Mouse (Mus musculus) megakaryocyte-erythroid progenitor cell, adult 5-6 weeks (primary cell): ENCODE measurements around the gene Gabrr1. TPM values are rescaled to one million over a fixed set of nuclear protein-coding genes. Genes with fewer than 3 reads are reported as not detected.
"Not testable (repeated sequence)": the region's sequence is repeated elsewhere in the genome, so short reads cannot be mapped to it uniquely, and the experiment has no call there.

Experiments used
- ATAC-seq: replicated peaks from 2 replicates; pipeline ENCODE4 v1.8.0; 2016; ENCODE audit warnings: mild to moderate bottlenecking, inconsistent platforms; ENCODE audit not compliant: severe bottlenecking, poor library complexity, low FRiP score, low TSS enrichment
- total RNA-seq, 2 experiments: library from RNA; stranded (forward) in 1 of 2; stranded (reverse) in 1 of 2; fragments of 200-1000, 215-1000 nt in 1 of 2; fragments of >200 nt in 1 of 2; fragmentation: Nextera tagmentation in 1 of 2; gene quantifications; 2 replicates each; pipeline ENCODE4 v1.2.3; 2014 to 2017

Gabrr1 gene
- total RNA-seq (2014; fragmentation: Nextera tagmentation) (not detected in 2 replicates), total RNA-seq (2017) (not detected in 2 replicates)

DNA sequence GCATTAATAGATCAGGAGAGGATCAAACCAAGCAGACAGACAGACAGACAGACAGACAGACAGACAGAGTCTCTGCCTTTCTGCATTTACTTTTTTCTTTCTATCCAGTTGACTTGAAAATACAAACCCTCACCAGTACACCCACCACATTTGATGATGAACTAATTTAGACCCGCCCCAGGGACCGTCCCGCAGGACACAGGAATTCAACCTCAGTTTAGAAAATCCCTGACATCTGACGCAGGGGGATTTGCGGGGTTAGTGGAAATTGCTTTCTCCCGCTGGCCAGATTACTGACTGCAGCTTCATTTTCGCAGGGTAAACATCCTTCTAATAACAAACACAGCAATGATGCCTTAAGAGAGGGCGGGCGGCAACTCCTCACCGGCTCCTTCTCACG is at the start of gene Gabrr1:
TSS of gene Gabrr1 (plus strand) at position 301 of the 400 bp plus-strand sequence.
- no peak for ATAC-seq

DNA sequence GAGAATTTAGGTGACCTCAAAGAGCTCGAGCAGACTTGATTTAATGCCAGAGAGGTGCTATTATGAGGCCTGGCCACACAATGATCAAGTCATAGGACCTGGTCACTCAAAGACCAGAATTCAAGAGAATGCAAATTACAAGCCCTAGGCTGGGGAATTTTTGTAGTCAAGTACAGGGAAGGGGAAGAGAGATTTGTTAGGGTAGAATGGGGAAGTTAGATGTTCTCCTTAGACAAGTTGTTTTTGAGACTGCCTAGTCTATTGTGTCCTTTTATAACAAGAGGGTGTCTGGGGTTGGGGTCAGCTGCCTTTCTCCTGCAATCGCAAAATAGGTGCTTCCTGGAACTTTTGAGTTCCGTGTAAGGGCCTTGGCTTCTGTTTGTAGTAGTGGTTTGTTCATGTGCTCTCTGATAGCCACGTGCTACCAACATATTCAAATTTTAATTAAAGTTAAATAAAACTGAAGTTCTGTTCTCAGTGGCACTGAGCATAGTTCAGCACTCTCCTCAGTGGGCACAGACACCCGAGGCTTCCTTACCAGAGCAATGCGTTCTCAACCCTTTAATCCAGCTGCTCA is 33.1 kb upstream of the Gabrr1 start:
- ATAC-seq: no peak

DNA sequence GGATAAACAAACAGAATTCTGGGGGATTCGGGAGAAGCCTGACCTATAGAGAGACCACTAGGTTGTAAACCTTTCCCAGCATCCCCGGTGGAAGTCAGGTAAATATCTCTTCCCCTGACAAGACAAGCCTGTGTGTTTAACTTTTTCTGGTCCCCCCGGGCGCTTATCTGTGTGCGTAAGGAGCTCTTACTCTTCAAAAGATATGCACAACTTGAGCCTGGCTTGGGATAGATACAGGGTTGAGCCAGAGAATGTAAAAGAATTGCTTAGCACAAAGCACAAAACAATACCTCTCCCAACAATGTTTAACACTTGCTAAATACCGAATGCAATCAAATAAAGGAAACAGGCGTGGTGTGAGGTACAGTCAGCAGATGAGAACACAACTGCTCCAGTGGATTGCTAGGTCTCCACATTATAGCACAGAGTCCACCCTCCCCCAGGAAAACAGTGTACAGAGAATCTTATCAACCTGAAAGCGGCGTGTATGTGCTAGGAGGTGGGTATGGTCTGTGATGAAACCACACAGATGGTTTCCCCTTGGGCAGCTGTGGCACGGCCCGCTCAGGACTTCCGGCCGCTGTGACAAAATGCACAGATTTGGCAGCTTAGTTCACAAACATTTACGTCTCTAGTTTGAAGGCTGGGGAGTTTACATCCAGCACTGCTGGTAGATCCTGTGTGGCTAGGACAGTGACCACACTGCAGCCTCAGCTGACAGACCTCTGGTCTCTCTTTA is 22.4 kb upstream of the Gabrr1 start:
- peak; percentile 63; the same call in 1 of the 2 replicates for ATAC-seq

DNA sequence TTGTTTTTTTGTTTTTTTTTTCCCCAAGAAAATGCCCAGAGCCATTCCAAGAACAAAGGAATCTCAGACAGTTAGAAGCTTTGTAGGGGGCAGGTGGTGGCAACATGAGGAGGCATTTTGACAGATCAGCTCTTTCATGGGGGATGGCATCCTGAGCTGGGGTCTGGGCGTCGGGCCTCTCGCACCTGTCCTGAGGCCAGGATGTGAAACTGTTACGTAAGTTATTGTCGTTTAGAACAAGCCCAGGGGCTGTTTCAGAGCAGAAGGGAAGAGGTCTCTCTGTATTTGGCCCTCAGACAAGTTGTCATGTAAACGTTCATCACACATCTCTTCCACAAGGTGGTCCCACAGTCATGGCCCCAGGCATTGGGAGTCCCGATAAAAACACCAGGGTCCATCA is 21.5 kb upstream of the Gabrr1 start:
- no peak for ATAC-seq

DNA sequence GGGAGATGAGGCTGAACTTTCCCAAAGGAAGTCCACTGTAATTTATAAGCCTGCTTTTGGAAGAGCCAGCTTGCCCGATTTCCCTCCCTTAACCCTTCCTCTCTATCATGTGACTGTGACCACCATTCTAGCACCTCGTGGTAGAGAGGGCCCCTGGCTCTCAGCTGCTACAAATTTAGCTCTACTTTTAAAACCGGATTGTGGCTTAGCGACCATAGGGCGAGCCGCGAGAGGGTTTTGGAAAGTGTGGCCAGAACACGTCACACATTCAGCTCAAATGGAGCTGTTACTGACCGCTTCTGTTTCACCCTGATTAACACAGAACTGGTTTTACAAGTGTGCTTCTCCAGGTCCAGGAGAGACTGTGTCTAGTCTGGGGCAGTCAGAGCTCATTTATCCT is 21.0 kb upstream of the Gabrr1 start:
- no peak for ATAC-seq

DNA sequence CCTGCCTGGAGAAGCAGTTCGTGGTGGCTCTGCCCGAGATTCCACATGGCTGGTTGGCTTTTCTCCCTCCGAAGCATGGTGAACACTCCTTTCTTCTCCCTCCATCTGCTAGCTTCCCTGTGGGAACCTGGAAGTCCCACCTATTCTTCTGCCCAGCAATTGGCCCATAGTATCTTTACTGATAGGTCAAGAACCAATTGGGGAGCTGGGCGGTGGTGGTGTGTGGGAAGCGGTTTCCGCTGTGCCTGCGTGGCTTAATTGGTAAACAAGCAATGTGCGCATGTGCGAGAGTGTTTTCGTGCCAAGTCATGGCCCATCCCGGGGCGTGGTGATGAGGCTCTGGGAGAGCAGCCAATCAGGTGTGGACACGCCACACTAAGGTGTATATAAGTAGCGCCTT is 19.5 kb upstream of the Gabrr1 start:
- ATAC-seq: not testable (repeated sequence)

DNA sequence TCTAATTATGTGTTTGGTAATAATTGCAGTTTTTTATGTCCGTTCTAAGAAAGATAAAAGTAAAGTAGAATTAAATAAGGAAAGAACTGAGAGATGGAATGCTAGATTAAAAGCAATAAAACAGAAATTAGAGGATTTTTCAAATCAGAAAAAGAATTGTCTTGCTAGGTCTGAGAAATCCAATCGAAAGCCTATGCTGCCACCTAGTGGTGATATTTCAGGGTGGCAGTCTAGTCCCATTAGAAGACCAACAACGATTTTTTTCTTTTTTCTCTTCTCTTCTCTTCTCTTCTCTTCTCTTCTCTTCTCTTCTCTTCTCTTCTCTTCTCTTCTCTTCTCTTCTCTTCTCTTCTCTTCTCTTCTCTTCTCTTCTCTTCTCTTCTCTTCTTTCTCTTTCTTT is 13.2 kb upstream of the Gabrr1 start:
- ATAC-seq: not testable (repeated sequence)

DNA sequence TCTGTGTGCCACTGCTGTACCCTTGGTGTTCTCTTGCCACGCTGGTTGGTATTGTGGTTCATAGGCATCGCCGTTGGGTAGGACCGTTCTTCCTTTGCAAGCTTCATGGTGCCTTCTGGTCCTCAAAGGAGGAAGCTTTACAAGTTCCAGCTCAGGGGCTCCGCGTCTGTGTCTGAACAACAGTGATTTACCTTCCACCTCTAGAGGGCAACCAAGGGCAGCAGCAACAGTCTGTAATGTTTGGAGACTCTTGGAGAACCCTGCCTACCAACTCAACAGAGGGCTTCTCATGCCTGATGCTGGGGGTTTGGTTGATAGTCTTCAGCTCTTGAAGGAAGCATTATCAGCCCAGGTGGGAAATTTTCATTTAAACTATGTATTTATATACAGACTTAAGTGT is 7.8 kb upstream of the Gabrr1 start:
- ATAC-seq: peak; percentile 82

DNA sequence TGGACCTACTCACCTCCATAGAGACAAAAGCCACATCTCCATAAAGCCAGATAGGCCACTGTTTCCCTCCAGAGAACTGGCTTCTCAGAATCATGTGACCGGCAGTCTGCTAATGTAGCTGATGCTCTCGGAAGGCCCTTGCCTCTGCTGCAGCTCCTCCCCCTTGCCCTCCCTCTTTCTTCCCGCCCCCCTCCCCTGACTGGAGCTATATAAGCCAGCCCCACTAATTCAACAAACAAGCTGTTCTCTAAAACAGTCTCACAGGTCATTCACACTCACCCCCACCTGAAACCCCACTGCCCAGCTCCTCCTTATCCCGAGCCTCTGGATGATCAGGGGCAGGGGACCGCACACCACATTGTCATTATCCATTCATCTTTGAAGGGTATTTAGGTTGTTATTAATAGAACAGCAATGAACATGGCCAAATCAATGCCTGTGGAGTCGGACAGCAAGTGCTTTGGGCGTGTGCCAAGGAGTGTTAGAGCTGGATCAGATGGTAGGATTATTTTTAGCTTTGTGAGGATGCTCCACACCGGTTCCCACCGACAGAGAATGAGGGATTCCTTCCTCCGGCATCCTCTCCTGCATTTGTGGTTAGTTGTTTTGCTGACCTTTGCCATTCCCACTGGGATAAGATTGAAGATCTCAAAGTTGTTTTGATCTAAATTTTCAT is 6.8 kb upstream of the Gabrr1 start:
- ATAC-seq: no peak

DNA sequence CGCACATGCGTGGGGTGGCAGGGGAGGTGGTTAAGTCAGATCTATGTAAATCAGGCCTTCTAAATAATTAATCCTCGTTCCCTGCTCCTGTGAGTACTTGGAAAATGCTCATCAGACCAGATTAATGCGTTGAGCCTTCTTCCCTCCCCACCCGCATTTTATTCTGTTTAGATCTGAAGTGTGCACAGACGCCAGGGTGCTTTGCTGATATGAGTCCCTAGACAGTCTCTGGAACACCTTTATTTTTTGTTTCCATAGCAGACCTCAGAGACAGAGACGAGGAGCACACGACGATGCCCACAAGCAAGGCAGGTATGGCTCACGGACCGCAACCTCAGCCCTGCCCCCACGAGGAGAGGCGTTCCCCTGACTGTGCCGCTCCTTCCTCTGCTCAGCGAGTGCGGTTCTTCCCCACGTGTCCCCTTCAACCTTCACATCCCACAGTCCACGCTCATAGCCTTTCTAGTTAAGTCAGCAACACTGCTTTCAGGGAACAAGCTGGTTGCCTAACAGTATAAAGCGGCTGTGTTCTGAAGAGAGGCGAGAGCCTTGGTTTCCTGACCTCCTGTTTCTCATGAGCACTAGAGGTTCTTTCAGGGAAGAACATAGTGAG is 14.5 kb downstream of the Gabrr1 start:
- no peak for ATAC-seq

DNA sequence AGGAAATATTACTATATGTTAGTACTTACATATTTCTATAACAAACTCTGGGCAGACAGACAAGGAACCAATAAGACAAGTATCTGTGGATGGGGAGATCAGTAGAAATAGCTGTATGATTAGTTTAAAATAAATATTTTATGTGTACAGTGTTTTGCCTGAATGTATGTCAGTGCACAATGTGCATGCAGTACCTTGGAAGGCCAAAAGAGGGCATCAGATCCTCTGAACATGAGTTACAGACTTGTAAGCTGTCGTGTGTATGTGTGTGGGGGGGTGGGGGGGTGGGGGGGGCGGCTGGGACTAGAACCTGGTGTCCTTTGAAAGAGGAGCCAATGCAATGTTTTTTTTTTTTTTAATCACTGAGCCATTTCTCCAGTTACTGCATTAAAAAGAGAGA is 15.5 kb downstream of the Gabrr1 start:
- ATAC-seq: 0 out of 2 replicates have a peak, but pooled peaks have one; percentile 61

DNA sequence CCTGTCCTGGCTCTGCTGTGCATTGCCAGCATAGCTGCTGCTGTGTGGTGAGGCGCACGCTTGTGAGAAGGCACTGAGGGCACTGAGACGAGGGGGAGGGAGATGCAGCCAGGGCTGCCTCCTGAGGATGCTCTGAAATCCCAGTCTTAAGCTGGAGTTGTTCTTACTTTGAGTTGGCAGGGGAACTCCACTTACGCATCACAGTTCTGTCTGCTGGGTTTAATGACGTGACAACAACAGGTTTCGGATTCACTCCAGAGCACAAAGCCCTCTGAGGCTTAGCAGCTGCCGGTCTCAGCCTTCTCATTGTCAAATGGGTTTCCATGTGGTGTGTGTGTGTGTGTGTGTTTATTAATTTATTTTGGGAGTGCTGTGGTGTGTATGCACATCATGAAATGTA is 16.8 kb downstream of the Gabrr1 start:
- ATAC-seq: no peak

DNA sequence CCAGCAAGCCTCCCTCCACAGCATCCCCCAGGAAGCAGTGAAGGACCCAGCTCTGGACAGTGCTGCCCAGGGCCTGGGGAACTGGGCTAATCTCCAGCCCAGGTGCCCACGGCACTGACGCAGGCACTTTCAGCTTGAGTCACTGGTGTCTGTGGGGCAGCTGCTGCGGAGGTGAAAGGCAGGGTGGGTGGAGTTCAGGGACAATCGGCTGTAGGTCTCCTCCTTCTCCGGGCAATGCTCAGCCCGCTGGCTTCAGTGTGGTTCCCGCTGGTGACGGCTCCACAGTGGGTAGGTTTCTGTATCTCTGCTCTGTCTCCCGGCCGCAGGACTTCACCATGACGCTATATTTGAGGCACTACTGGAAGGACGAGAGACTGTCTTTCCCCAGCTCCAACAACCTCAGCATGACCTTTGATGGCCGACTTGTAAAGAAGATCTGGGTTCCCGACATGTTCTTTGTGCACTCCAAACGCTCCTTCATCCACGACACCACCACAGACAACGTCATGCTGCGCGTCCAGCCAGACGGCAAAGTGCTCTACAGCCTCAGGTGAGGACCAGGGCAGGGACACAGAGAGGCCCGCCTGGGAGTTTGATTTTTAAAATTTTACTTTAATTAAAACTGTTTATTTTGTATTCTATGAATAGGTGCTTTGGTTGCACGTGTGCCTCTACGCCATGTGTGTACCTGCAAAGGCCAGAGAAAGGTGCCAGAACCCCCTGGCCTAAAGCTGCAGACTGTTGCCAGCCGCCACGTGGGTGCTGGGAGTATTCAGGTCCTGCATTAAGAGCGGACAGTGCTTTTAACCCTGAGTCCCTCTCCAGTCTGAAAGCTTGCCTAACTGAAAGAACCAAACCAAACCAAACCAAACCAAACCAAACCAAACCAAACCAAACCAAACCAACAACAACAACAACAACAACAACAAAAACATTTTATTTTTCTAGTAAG is 20.0 kb downstream of the Gabrr1 start:
- ATAC-seq: no peak

DNA sequence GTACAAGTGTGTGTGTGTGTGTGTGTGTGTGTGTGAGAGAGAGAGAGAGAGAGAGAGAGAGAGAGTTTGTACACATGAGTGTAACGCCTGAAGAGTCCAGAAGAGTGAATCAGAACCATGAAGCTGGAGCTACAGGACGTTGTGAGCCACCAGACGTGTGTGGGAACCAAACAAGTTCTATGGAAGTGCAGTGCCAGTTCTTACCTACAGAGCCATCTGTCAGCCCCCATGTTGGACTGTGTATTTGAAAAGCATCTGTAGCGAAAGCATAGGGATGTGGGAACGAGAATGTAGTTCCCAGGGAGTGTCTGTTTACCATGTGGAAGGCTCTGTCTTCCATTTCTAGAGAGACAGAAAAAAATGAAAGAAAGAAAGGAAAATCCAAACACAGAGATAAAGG is 51.2 kb downstream of the Gabrr1 start:
- ATAC-seq: no peak

DNA sequence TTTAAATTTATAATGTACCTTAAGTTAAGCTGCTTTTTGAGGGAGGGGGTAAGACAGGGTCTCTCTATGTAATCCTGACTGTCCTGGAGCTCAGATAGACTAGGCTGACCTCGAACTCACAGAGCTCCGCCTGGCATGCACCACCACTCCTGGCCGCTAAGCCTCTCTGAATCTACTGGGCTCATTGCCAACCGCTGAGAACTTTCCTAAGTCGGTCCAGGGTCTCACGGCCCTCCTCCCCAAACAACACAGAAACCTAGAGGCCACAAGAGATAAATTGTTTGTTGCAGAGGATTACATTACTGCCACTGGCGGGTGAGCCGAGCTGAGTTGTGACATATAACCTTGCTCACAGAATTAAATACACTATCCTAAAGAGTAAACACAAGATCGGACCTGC is 55.8 kb downstream of the Gabrr1 start:
- peak; percentile 38 for ATAC-seq

DNA sequence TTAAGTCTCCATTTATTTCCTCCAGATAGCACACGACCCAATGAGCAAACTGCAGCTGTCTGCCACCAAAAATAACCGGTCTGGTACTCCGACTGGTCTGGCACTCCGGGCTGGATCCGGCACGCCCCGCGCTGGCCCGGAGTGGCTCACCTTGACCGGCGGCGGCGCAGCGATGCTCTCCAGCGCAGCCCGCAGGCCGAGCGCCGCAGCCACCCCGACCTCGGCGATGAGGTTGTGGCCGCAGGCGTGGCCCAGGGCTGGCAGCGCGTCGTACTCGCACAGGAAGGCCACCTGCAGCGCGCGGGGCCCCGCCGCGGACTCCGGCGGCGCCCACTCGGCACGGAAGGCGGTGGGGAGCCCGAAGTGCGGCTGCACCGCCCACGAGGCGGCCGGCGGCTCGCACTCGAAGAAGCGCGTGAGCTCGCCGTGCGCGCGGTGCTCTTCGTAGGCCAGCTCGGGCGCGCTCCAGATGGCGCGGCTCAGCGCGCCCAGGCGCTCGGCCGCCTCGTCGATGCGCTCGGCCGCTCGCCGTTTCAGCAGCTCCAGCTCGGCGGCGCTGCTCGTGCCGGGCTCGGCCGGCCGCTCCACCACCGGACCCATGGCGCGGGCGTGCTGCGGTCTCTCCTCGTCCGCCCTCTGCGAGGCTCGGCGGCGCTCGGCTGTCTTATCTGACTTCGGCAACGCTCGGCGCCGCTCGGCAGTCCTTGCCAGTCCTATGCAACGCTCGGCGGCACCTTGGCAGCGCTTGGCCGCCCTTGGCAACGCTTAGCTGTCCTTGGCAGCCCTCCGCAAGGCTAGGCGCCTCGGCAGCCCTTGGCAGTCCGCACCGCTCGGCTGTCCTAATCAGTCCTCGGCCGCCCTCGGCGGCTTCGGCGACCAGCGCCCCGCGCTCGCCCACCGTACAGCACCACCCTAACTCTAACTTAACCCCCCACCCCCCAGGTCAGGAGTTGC is 56.7 kb downstream of the Gabrr1 start:
- ATAC-seq: peak; percentile 97

DNA sequence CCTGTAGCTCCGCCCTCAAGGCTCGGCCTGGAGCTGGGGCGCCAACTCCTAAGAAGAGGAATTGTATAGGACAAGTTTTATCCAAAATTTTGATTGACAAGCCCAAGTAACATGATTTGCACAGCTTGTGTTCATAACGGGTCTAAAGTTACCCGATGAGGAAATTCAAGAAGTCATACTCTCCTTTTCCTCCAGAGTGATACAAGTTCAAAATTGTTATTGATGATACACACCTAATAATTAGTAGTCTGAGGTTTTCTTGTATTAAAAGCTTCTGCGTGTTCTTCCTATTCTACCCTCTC is 57.4 kb downstream of the Gabrr1 start, which contains the start of gene Pm20d2:
TSS of gene Pm20d2 (minus strand) at position 3 of the 302 bp plus-strand sequence.
- ATAC-seq: no peak

DNA sequence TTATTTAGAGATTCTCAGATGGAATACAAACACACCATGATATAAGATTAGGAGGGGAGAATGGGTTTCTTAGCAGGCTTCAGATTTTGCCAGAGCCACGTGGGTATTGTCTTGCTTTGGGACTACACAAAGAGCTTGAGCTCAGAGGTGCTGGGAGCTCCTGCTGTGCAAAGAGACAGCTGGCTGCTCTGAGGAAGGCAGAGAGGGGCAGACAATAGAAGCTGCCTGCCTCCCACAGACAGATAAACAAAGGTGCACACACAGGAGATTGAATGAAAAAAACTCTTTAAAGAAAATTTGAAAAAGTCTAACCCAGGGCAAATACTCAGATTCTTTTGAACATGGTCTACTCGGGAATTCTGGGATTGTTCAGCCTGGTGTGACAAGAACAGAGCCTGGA is 65.8 kb downstream of the Gabrr1 start:
- ATAC-seq: no peak
